Mouse (Mus musculus) lung, embryonic 14.5 days (tissue): ENCODE data around the gene Tppp. TPM values are rescaled to one million over a fixed set of nuclear protein-coding genes. Genes with fewer than 3 reads are reported as not detected.
A peak's percentile ranks its signal among the peaks of the same experiment; 100 is the strongest.

Source experiments
- ATAC-seq: fragments of 200-750 bp; cut with Nextera tagmentation; 2 replicates; pipeline ENCODE4 v1.8.0; 2017; ENCODE audit warnings: mild to moderate bottlenecking, moderate TSS enrichment, moderate library complexity; ENCODE audit not compliant: insufficient read depth
- DNase-seq: peaks from one replicate; pipeline ENCODE4 v3.0.0-alpha.2; 2015
- H3K27ac ChIP-seq: fragments of 300-500 bp; sonication (generic); 2 replicates; pipeline ENCODE4 v1.5.1; 2014; ENCODE audit warnings: low read depth, mild to moderate bottlenecking, moderate library complexity
- H3K27me3 ChIP-seq: fragments of 300-500 bp; sonication (generic); 2 replicates; pipeline ENCODE4 v1.6.1; 2014; ENCODE audit warnings: low read length, control low read depth; ENCODE audit not compliant: insufficient read depth
- H3K36me3 ChIP-seq: fragments of 300-500 bp; sonication (generic); 2 replicates; pipeline ENCODE4 v1.6.1; 2014; ENCODE audit warnings: control low read depth; ENCODE audit not compliant: insufficient read depth
- H3K4me1 ChIP-seq: fragments of 300-500 bp; sonication (generic); 2 replicates; pipeline ENCODE4 v1.6.1; 2014; ENCODE audit warnings: antibody characterized with exemption, control low read depth; ENCODE audit not compliant: insufficient read depth
- H3K4me2 ChIP-seq: fragments of 300-500 bp; sonication (generic); 2 replicates; pipeline ENCODE4 v1.6.1; 2014; ENCODE audit warnings: mild to moderate bottlenecking
- H3K4me3 ChIP-seq: fragments of 300-500 bp; sonication (generic); 2 replicates; pipeline ENCODE4 v1.5.1; 2014; ENCODE audit warnings: low read depth, low read length
- H3K9ac ChIP-seq: fragments of 300-500 bp; sonication (generic); 2 replicates; pipeline ENCODE4 v1.6.1; 2014
- H3K9me3 ChIP-seq: fragments of 300-500 bp; sonication (generic); 2 replicates; pipeline ENCODE4 v1.6.1; 2016; ENCODE audit warnings: low read depth, low read length, control low read depth
- CTCF ChIP-seq: IDR thresholded peaks from 2 replicates; pipeline ENCODE4 v1.5.1; 2016; ENCODE audit warnings: antibody characterized with exemption, low read depth
- WGBS: fragments of 180-500 bp; shearing (Covaris S2); extraction: QIAGEN DNeasy Blood & Tissue Kit; methylation state at CpG from one replicate; pipeline ENCODE4 v1.1.7; 2014; 5-methylcytosine and 5-hydroxymethylcytosine counted together
- polyA plus RNA-seq: library from polyadenylated mRNA; unstranded; fragments of >200 nt; fragmentation: Nextera tagmentation; extraction: Ambion mirVana; gene quantifications from 2 replicates; pipeline ENCODE4 v1.2.1, GENCODE M21; 2014

The Tppp gene
- polyA plus RNA-seq = 1.0 and 1.4 TPM in 2 replicates

DNA sequence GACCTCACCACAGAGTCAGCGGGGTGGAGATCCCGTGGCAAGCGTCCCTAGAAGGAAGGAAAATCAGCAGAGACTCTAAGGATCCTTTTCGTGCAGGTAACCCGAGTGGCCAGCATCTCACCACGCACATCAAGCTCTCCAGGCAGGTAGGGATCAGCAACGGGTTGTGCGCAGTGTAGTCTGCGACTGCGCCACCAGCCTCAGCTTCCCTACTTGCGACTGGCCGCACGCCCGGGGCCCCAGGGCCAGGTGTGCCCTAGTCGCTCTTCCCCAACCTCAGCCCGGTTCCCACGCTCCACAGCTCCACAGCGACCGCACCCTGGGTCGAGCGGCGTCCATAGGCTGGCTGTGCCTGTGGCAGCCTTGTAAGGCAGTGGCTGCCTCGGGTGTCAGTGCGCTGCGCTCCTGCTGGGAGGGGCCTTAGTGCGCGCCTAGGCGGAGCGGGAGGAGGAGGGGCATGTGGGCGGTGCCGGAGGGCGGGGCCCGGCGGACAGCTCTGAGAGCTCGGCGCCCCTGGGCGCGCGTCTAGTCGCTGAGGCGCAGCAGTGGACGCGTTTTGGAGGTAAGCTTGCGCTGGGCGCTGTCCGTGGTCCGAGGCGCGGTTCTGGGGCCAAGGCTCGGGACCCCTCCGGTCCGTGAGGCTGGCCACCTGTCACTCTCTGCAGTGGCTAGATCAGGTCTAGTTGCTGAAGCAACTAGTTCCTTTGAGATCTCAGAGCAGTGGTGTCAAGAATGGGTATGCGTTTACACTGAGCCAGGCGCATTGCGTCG lies at the start of gene Tppp:
TSS of gene Tppp (plus strand) at position 460 of the 771 bp plus-strand sequence.
- peak; percentile 93 for DNase-seq
- Histone ChIP-seq H3K9me3 (no peaks in the 10 kb centered on the region), H3K9ac (peak within 1 kb of the TSS; percentile 41), H3K4me3 (peak within 1 kb of the TSS; percentile 48), H3K36me3 (no peaks in the 10 kb centered on the region), H3K4me2 (peak within 1 kb of the TSS; percentile 99), H3K27me3 (peaks cover 29% of the 10 kb centered on the region), H3K4me1 (no peaks in the 10 kb centered on the region), H3K27ac (no peak within 1 kb of the TSS)
- TF ChIP-seq CTCF = no peak
- under 1% methylated on average over 55 of the region's 56 CpGs for WGBS
- peak; percentile 98 for ATAC-seq

DNA sequence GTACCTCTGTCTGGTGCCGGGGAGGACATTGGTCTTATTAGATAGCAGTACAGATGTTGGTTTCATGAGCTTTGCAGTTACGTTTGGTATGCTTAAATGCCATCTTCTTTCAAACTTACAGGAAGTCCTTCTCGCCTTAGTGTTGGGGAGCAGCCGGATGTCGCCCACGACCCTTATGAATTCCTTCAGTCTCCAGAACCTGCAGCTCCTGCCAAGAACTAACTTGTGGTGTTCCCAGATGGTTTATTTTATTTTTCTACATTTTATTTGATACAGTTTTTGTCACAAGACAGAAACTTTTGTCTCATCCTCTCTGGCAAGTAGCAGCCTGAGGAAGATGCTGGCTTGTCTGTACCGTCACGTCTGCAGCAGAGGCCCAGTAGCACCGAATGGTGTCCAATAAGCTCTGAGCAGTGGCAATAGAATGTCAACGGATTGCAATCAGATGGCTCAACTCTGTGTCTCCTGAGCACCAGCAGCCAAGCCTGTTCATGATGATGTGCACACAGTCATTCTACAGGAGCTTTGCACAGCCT lies 49.0 kb upstream of the Tppp start:
- Histone ChIP-seq H3K4me2 (no peak overlapping the region), H3K4me1 (no peaks in the 10 kb centered on the region), H3K36me3 (peaks cover 54% of the 10 kb centered on the region), H3K27ac (no peak overlapping the region), H3K27me3 (no peaks in the 10 kb centered on the region), H3K9me3 (no peaks in the 10 kb centered on the region), H3K9ac (no peak overlapping the region), H3K4me3 (no peak overlapping the region)
- no peak for TF ChIP-seq CTCF
- ATAC-seq (no peak), DNase-seq (no peak)
- 85% methylated on average over 10 of the region's 10 CpGs for WGBS

DNA sequence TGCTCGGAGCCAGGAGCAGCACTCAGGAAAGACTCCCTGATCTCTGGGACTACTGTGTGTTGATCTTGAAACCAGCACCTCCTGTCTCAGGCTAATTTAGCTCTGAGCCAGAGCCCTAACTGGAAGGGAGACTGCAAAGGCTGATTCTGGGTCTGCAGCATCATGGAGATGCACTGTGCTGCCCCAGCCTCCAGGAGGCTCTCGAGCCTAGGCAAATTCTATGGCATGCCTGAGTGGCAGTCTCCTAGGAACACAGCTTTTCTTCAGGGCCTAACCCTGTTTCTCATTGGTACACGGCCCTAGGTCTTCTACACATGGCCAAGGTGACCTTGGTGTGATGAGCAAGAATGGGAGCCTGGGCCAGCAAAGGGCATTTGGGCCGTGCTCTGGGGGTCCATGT lies 48.0 kb upstream of the Tppp start:
- WGBS = 80% methylated on average over 4 of the region's 4 CpGs
- Histone ChIP-seq H3K4me2 (no peak overlapping the region), H3K9me3 (no peaks in the 10 kb centered on the region), H3K4me1 (no peaks in the 10 kb centered on the region), H3K27ac (no peak overlapping the region), H3K4me3 (no peak overlapping the region), H3K27me3 (no peaks in the 10 kb centered on the region), H3K9ac (no peak overlapping the region), H3K36me3 (peaks cover 44% of the 10 kb centered on the region)
- no peak for ATAC-seq
- DNase-seq = no peak
- TF ChIP-seq CTCF = no peak

DNA sequence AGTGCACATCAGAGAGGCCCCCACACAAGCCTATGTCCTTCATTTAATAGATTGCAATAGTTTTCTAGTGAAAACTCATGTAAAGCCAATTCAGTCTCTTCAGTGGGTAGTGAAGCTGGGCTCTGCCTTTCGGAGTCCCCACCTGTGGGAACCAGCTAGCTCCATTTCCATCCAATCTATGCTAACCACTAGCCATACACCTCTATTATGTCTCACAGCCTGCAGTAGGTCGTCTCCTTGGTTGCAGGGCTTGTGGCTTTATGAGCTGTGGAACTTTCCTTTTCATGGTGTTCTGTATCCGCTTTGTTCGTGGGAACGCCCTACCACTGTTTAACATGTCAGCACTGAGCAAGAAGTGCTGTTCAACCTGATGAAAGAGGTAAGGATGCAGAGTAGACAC lies 45.7 kb upstream of the Tppp start, which contains the start of gene Zdhhc11:
TSS of gene Zdhhc11 (plus strand) at position 301 of the 400 bp plus-strand sequence.
- DNase-seq (no peak), ATAC-seq (no peak)
- Histone ChIP-seq H3K27ac (no peak within 1 kb of the TSS), H3K4me2 (no peak within 1 kb of the TSS), H3K27me3 (no peaks in the 10 kb centered on the region), H3K9ac (no peak within 1 kb of the TSS), H3K4me3 (no peak within 1 kb of the TSS), H3K4me1 (no peaks in the 10 kb centered on the region), H3K36me3 (peaks cover 24% of the 10 kb centered on the region), H3K9me3 (no peaks in the 10 kb centered on the region)
- 88% methylated on average over 5 of the region's 5 CpGs for WGBS
- TF ChIP-seq CTCF = no peak

DNA sequence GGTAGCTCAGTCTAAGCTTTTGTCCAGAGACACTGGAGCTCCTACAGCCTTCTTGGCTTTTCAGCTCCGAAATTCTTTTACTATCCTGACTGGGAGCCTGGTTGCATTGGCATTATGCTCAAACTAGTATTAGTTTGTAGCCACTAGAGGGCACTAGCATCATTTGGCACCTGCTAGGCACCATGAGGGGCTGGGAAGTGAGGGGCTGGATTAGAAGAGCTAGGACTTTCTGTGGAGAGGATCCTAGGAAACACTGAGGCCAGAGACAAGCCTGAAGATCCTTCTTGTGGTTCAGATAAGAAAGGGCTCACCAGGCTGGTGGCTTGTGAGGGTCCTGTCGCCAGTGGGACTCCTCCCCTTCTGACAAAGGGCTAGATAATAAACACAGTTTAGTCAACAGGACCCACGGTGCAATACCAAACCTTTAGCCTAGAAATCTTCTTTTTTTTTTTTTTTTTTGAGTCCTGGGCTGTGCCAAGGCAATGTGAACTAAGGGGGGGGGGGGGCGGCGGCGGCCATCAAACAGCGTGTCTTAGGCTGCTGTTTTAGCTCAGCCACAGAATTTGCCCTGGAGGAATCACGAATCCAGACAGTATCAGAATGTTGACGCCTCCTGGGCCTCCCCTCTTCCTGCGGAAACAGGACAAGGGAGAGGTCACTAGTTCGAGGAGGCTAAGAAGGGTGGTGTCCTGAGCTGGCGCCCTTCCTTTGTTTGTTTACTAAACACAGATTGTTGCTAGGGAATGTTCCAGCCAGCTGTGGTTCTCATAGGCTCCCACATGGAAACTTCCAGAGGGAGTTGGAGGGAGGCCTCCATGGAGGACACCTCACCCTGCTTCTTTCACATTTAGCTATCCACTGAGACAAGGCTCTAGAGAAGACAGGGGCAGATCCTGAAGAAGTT lies 38.4 kb upstream of the Tppp start:
- Histone ChIP-seq H3K9me3 (no peaks in the 10 kb centered on the region), H3K27me3 (no peaks in the 10 kb centered on the region), H3K4me2 (peak overlapping the region; percentile 35), H3K36me3 (no peaks in the 10 kb centered on the region), H3K9ac (no peak overlapping the region), H3K4me1 (peaks cover 7% of the 10 kb centered on the region; the same call in 1 of the 2 replicates), H3K4me3 (no peak overlapping the region), H3K27ac (no peak overlapping the region)
- DNase-seq (peak; percentile 93), ATAC-seq (peak; percentile 87)
- peak; percentile 87 for TF ChIP-seq CTCF
- WGBS = 17% methylated on average over 12 of the region's 12 CpGs

DNA sequence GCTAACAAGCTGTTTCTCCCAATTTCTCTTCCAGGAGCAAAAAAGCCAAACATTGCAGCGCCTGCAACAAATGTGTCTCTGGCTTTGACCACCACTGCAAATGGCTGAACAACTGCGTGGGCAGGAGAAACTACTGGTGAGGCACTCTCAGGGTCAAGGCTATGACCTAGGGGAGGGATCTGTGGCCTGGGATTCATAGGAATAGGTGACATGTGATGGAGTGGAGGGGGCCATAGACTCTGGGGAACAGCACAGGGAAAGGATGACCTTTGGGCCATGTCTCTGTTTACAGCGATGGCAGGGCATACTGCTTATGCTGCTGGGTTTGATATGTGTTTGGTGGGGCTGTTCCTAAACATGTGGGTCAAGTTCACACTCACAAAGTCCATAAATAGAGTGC lies 34.7 kb upstream of the Tppp start:
- no peak for ATAC-seq
- no peak overlapping the region for H3K9ac ChIP-seq
- H3K4me1 ChIP-seq = peaks cover 7% of the 10 kb centered on the region; the same call in 1 of the 2 replicates
- no peak for DNase-seq
- WGBS = 89% methylated on average over 3 of the region's 3 CpGs
- H3K36me3 ChIP-seq = no peaks in the 10 kb centered on the region
- no peak overlapping the region for H3K27ac ChIP-seq
- H3K27me3 ChIP-seq = no peaks in the 10 kb centered on the region
- H3K4me3 ChIP-seq = no peak overlapping the region
- no peaks in the 10 kb centered on the region for H3K9me3 ChIP-seq
- H3K4me2 ChIP-seq = no peak overlapping the region
- no peak for TF ChIP-seq CTCF
